ENCODE assay signal across 16 mouse cellular contexts in genomic region chr17:45417387-45417786, GRCm38 (mm10). TPM values are rescaled to one million over a fixed set of nuclear protein-coding genes. Genes with fewer than 3 reads are reported as not detected.
"Had no signal": no experiment of that assay in that cellular context is flagged by ENCODE, and none has a peak within 500 bp of the region (broad histone marks: within the 10 kb centered on the region; RNA-seq: fewer than 3 reads in every experiment).

No protein-coding gene starts in this region.

- H3K4me2 ChIP-seq: intestine, embryonic 15.5 days; limb, embryonic 12.5 days; lung, embryonic 15.5 days; neural tube, embryonic 12.5 days had no signal

- DNase-seq: kidney, adult 2 months; kidney, postnatal 36 days; layer of hippocampus, adult 9-11 months; layer of hippocampus, postnatal 36 days; lung, postnatal 14 days; midbrain, embryonic 14.5 days; thymus, adult 18-20 months; thymus, postnatal 25 days had no signal

- H3K9me3 ChIP-seq: intestine, embryonic 15.5 days; limb, embryonic 12.5 days; lung, embryonic 15.5 days; neural tube, embryonic 12.5 days had no signal

- H3K4me3 ChIP-seq: intestine, embryonic 15.5 days; limb, embryonic 12.5 days; lung, embryonic 15.5 days; neural tube, embryonic 12.5 days had no signal

- H3K4me1 ChIP-seq: intestine, embryonic 15.5 days; limb, embryonic 12.5 days; lung, embryonic 15.5 days; neural tube, embryonic 12.5 days had no signal

- H3K27ac ChIP-seq: intestine, embryonic 15.5 days; limb, embryonic 12.5 days; lung, embryonic 15.5 days; macrophage; neural tube, embryonic 12.5 days had no signal

- H3K27me3 ChIP-seq: intestine, embryonic 15.5 days; limb, embryonic 12.5 days; lung, embryonic 15.5 days; neural tube, embryonic 12.5 days had no signal

- ATAC-seq: intestine, embryonic 15.5 days had no signal

- H3K9ac ChIP-seq: intestine, embryonic 15.5 days; limb, embryonic 12.5 days; lung, embryonic 15.5 days; neural tube, embryonic 12.5 days had no signal

RNA-seq across cellular contexts. Expression of gene Spats1, which starts 57.8 kb away (rescaled TPM):
- total RNA-seq: liver, adult 2 months; monocyte, adult 5-6 weeks; neutrophil, adult 5-6 weeks had no signal
- polyA plus RNA-seq: liver, adult 2 months; macrophage had no signal
